ENCODE assay signal across 8 mouse cellular contexts in the genomic region with DNA sequence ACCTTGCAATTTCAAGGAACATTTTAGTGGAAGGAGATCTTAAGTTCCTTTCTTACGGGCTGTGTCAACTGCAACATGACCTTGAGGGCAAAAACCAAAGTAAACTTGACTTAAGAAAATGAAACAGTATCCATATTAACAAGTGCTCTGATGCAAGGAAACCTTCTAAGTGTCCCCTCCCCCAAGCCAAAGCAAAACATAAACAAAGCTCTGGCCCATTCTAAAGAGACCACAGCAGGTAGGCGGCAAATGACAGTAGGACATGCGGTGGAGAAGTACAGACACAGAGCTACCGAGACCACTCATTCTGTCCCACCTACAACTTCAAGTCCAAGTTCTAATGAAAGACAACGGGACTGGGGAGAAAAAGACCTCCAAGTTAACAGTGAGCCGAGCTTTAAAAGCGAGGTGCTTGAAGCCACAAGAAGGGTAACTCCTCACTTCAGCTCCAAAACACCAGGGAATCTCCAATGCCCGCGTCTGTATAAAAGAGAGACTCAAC. TPM values are rescaled to one million over a fixed set of nuclear protein-coding genes. Genes with fewer than 3 reads are reported as not detected.
A peak's percentile ranks its signal among the peaks of the same experiment; 100 is the strongest.
DNase-seq lines count a peak whose midpoint lies in the region; ATAC-seq and TF ChIP-seq lines count a peak whose summit lies in the region.

No protein-coding gene starts in this region.

- H3K27ac ChIP-seq in lung, embryonic 14.5 days (ENCODE audit: low read depth): peak overlapping the region; percentile 96; the same call in 1 of the 2 replicates
- peak overlapping the region; percentile 97 for H3K27ac ChIP-seq in intestine, postnatal 0 days (ENCODE audit: low read depth, low read length)
- peak overlapping the region; percentile 96 for H3K27ac ChIP-seq in midbrain, embryonic 14.5 days (replicated peaks; ENCODE audit: low read depth, low read length)

- under 1% methylated on average over 9 of the region's 9 CpGs for WGBS in lung, embryonic 14.5 days
- WGBS in intestine, postnatal 0 days: 0% methylated on average over 9 of the region's 9 CpGs
- 3% methylated on average over 9 of the region's 9 CpGs for WGBS in midbrain, embryonic 14.5 days

- TF ChIP-seq CTCF in lung, embryonic 14.5 days (IDR thresholded peaks at IDR 0.05; ENCODE audit: low read depth): no peak
- no peak for TF ChIP-seq CTCF in intestine, postnatal 0 days (IDR thresholded peaks at IDR 0.05; ENCODE audit: low read depth)

- peak overlapping the region; percentile 84 for H3K4me3 ChIP-seq in lung, embryonic 14.5 days (ENCODE audit: low read depth, low read length)
- H3K4me3 ChIP-seq in intestine, postnatal 0 days (ENCODE audit: low read depth, low read length): peak overlapping the region; percentile 98
- H3K4me3 ChIP-seq in midbrain, embryonic 14.5 days (replicated peaks; ENCODE audit: low read depth, low read length): peak overlapping the region; percentile 99

- peak; percentile 20 for DNase-seq in lung, embryonic 14.5 days
- no peak for DNase-seq in lung, postnatal 4 days
- DNase-seq in embryo, embryonic 10.5 days (ENCODE audit: low spot score): peak; percentile 42
- DNase-seq in midbrain, embryonic 14.5 days: no peak
- no peak for DNase-seq in layer of hippocampus, postnatal 10 days (ENCODE audit: low spot score in 2 of 2)
- DNase-seq in right cerebral cortex, postnatal 14 days: no peak

- H3K9ac ChIP-seq in lung, embryonic 14.5 days: peak overlapping the region; percentile 89
- peak overlapping the region; percentile 94 for H3K9ac ChIP-seq in intestine, postnatal 0 days (ENCODE audit: low read depth, low read length)
- H3K9ac ChIP-seq in midbrain, embryonic 14.5 days (replicated peaks; ENCODE audit: low read length): peak overlapping the region; percentile 82

- no peaks in the 10 kb centered on the region for H3K9me3 ChIP-seq in lung, embryonic 14.5 days (ENCODE audit: low read depth, low read length)
- no peaks in the 10 kb centered on the region for H3K9me3 ChIP-seq in intestine, postnatal 0 days (ENCODE audit: control insufficient read depth)
- no peaks in the 10 kb centered on the region for H3K9me3 ChIP-seq in midbrain, embryonic 14.5 days (ENCODE audit: control insufficient read depth, low read length)

- no peaks in the 10 kb centered on the region for H3K27me3 ChIP-seq in lung, embryonic 14.5 days (ENCODE audit: insufficient read depth, low read length)
- no peaks in the 10 kb centered on the region for H3K27me3 ChIP-seq in intestine, postnatal 0 days (replicated peaks; ENCODE audit: control insufficient read depth, insufficient read depth, low read length)
- H3K27me3 ChIP-seq in midbrain, embryonic 14.5 days (ENCODE audit: control insufficient read depth, insufficient read depth, low read length): no peaks in the 10 kb centered on the region

- peak overlapping the region; percentile 75 for H3K4me2 ChIP-seq in lung, embryonic 14.5 days
- peak overlapping the region; percentile 76 for H3K4me2 ChIP-seq in intestine, postnatal 0 days (replicated peaks; ENCODE audit: low read depth)
- peak overlapping the region; percentile 85 for H3K4me2 ChIP-seq in midbrain, embryonic 14.5 days (ENCODE audit: low read length)

- H3K4me1 ChIP-seq in lung, embryonic 14.5 days (ENCODE audit: insufficient read depth): peaks cover 9% of the 10 kb centered on the region
- no peaks in the 10 kb centered on the region; the same call in none of the 2 replicates for H3K4me1 ChIP-seq in intestine, postnatal 0 days (replicated peaks; ENCODE audit: control insufficient read depth, insufficient read depth, low read length)
- peaks cover 19% of the 10 kb centered on the region for H3K4me1 ChIP-seq in midbrain, embryonic 14.5 days (ENCODE audit: control insufficient read depth, insufficient read depth, low read length)

- H3K36me3 ChIP-seq in lung, embryonic 14.5 days (ENCODE audit: insufficient read depth): no peaks in the 10 kb centered on the region
- no peaks in the 10 kb centered on the region for H3K36me3 ChIP-seq in intestine, postnatal 0 days (ENCODE audit: control insufficient read depth, insufficient read depth)
- H3K36me3 ChIP-seq in midbrain, embryonic 14.5 days (ENCODE audit: control insufficient read depth, insufficient read depth, low read length): no peaks in the 10 kb centered on the region

- no peak for ATAC-seq in lung, embryonic 14.5 days (ENCODE audit: insufficient read depth)
- ATAC-seq in intestine, postnatal 0 days: no peak
- ATAC-seq in midbrain, embryonic 14.5 days (ENCODE audit: low FRiP score, low TSS enrichment): no peak
- ATAC-seq in erythroid progenitor cell, adult 5-6 weeks (replicated peaks; ENCODE audit: low FRiP score, poor library complexity, severe bottlenecking): no peak

RNA-seq across cellular contexts. Expression of gene Ppp6r3, which starts 0.9 kb away (rescaled TPM):
- polyA plus RNA-seq in lung, embryonic 14.5 days (2014; fragmentation: Nextera tagmentation; extraction: Ambion mirVana): 71.3 and 74.6 TPM in 2 replicates
- 25.7 and 28.5 TPM in 2 replicates for polyA plus RNA-seq in intestine, postnatal 0 days (2015; fragmentation: Nextera tagmentation; extraction: Ambion mirVana)
- polyA plus RNA-seq in midbrain, embryonic 14.5 days (2014; fragmentation: Nextera tagmentation; extraction: Ambion mirVana): 56.9 and 74.1 TPM in 2 replicates
- total RNA-seq in layer of hippocampus, postnatal 10 days (2021): 10 to 100 TPM; 92.2 TPM
- total RNA-seq in erythroid progenitor cell, adult 5-6 weeks (2015; ENCODE audit: low replicate concordance): 117 and 121 TPM in 2 replicates
- 142 and 208 TPM in 2 replicates for total RNA-seq in erythroid progenitor cell, adult 5-6 weeks (2017; ENCODE audit: low replicate concordance)

Comparison
In these comparisons a context has a peak if more than half of its experiments do, and no peak if none do; other contexts are left out.
1. DNase-seq: peak in lung, embryonic 14.5 days (single experiment) and embryo, embryonic 10.5 days (single experiment); none in lung, postnatal 4 days (0 of 2), midbrain, embryonic 14.5 days (single experiment), layer of hippocampus, postnatal 10 days (0 of 2) and right cerebral cortex, postnatal 14 days (single experiment).
2. Peak in every context shown above with its lines, with median percentiles within 50 percentile points of each other: H3K27ac ChIP-seq, H3K4me2 ChIP-seq, H3K4me3 ChIP-seq and H3K9ac ChIP-seq.